Mouse (Mus musculus) WW6 (cell line): Measurements from ENCODE around the gene Pepd.

ENCODE experiments used
- DNase-seq: peaks from one replicate; pipeline ENCODE4 v3.0.0-alpha.2; 2013; ENCODE audit warnings: low read depth, low spot score

Gene Pepd

GRCm38 (mm10) chr7:35055619-35056435 lies 143.6 kb downstream of the Pepd start:
- DNase-seq: peak; percentile 24

DNA sequence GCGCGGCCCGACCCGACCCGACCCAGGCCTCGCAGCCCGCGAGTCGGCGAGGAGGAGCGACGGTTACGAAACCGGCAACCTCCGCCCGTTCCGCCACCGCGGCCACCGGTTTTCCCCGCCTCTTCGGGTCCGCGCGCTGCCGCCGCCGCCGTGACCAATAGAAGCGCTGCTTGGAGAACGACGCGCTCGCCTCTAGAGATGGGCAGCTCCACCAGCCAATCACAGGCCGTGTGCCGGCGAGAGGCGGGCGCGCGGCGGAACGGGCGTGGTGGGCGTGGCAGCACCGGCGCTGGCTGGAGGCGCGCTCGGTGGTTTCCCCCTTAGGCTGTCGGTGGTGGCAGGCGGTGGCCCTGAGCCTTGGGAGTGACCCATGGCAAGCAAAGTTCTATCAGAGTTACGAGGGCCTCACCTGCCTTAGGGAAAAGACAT lies 144.3 kb downstream of the Pepd start, which contains the start of gene Cebpg:
Gene Cebpg, minus strand, starts transcription at position 138 of the 429 bp plus-strand sequence.
- peak; percentile 58 for DNase-seq

DNA sequence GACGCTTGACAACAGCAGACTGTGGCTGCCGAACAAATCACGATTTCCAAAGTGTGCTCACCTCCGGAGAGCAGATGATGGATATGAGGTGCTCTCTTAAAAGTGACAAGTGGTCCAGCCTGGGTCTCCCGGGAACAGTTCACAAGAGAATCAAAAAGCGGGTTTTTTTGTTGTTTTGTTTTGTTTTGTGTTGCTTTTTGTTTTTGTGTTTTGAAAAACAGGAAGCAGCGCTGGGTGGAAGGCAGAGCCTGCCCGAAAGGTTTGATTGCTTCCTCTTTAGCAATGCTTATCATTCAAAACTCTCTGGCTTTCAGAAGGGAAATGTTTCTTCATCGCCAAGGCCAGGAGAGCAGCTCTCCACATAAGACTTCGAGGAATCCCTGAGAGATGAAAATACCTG lies 144.8 kb downstream of the Pepd start:
- DNase-seq: no peak

GRCm38 (mm10) chr7:35057569-35057968 lies 145.4 kb downstream of the Pepd start:
- DNase-seq: no peak

DNA sequence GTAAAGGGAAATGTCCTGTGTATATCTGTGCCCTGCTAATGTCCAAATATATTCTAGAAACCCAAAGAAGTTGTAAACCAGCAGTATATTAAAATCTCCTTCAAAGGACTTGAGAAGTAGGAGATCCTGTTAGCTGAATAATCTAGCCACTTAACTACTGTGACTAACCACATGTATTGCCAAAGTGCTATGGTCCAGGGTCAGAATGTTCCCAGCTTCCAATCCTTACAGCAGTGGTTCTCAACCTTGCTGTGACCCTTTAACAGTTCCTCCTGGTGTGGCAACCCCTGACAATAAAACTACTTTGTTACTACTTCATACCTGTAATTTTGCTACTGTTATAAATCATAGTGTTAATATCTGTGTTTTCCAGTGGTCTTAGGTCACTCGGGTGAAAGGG lies 146.2 kb downstream of the Pepd start:
- DNase-seq: no peak

GRCm38 (mm10) chr7:35059467-35059866 lies 147.3 kb downstream of the Pepd start:
- no peak for DNase-seq

DNA sequence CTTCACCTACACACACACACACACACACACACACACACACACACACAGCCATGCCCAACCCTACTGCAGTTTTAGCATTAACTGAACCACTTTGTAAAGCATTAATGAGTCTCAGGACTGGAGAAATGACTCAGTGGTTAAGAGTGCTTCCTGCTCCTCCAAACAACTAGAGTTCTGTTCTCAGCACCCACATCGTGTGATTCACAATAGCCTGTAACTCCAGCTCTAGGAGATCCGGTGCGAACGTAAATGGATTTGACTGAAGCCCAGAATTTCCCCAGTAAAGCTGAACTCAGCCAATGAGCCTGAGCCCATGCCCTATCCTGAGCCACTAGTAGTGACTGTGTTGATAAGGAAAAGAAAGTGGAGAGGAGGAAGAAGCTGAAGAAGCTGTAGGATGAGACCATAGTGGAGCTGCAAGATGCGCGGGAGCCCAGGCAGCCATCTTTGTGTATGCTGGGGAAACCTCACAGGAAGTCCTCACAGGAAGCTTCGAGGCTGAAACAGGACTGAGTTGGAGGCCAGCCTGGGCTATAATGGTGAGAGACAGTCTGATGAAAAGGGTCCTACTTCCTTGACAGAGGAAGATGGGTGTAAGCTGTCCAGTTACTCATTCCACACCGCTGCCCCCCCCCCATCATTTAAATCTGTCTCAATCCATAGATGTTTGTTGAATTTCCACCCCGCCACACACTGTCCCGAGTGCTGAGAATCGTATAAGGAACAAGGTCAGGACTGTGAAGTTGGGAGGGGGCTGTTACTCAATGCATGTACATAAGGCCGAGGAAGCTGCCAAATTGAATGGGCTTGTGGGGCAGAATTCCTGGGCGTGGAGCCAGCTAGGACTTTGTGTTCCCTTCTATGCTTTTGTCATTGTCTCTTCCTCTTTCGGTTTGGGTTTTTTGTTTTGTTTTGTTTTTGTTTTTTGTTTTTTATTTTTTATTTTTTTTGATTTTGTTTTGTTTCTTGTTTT lies 152.4 kb downstream of the Pepd start:
- no peak for DNase-seq

GRCm38 (mm10) chr7:35065958-35066357 lies 153.8 kb downstream of the Pepd start:
- no peak for DNase-seq

GRCm38 (mm10) chr7:35066640-35067212 lies 154.5 kb downstream of the Pepd start:
- no peak for DNase-seq

DNA sequence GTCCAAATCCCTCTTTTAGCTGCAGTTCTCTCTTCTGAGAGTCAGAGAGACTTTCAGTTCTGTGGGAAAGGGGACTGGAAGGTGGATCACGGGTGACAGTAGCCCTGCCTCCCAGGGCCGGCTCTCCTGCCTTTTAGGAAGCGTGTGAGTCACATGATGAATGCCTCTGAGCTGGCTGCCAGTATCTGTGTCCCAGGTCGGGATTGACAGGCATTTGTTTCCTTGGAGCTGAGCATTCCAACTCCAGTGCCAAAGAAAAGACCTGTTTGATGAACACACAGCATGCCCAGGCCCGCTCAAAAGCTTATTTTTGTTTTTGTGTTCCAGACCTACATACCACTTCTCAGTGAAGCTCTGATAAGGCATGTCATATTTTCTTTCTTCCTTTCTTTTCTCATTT lies 164.5 kb downstream of the Pepd start:
- DNase-seq: no peak

DNA sequence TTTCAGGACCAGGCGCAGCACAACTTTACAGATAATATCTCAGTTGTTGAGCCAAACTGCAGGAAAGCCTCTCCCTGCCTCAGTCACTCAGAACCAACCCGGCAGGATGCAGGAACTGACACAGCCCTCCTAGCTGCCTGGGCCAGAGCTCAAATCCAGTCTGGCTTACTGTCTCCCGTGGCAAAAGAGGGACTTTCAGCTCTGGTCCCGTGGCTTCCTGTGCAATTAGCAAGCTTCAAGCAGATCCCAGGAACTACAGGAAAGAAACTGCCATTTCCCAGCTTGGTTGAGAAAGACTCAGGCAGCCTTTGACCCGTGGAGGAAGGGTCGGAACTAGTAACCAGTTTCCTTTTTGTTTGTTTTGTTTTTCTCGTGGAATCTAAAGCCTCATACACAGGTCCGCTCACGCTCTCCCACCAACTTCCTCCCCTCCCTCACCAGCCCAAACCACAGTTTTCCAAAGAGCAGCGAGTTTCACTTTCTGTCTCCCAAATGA lies 168.7 kb downstream of the Pepd start:
- no peak for DNase-seq

- no peak for DNase-seq
Observed at GRCm38 (mm10) chr7:35081406-35082104, 169.4 kb downstream of the Pepd start.

DNA sequence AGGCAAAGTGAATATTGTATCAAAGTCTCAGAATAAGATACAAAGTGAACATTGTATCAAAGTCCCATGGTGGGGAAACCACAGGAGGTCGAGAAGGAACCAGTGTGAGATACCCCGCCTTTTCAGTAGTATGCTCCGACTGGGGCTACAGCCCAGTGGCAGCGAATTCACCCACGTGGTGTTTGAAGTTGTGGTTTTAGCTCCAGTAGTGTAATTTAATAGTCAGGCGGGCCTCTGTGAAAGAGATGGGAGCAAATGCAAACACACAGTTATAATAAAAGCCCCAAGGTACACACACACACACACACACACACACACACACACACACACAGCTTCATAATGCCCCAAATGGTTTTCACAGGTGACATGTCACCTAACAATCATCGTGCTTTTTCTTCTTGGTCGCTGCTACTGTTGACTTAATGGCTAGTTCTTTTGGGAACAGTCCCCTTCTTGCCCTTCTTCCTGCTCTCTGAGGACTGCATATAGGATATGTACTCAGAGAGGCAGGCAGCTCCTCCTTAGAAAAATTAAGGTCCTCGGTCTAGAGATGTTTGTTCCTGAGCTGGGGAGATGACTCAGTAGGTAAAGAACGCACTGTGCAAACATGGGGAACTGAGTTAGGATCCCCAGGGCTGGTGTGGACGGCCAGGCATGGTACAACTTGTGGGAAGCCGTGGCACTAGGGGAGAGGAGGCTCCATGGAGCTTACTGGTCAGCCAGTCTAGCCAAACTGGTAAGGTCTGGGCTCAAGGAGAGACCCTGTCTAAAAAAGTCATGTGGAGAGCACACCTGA lies 172.6 kb downstream of the Pepd start:
- no peak for DNase-seq

GRCm38 (mm10) chr7:35086271-35086861 lies 174.2 kb downstream of the Pepd start:
- peak; percentile 16 for DNase-seq

DNA sequence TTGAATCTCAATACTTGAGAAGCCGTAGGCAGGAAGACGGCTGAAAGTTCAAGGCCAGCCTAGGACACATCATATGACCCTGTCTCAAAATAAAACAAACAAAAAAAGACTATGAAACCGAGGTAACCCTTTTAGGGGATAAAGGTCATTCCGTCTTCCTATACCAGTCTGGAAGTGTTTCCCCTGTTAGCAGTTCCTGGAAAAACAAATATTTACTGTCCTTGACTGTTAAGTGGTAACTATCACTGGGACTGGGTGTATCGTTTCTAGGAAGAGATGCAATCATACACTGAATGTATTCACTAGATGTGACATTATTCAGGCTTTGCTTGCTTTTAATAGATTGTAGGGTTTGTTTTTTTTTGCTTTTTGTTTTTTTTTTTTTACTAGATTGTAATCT lies 178.4 kb downstream of the Pepd start:
- DNase-seq: no peak
